Mouse (Mus musculus) heart, adult 2 months (tissue): ENCODE data around the gene Arsg. TPM values are rescaled to one million over a fixed set of nuclear protein-coding genes. Genes with fewer than 3 reads are reported as not detected.
A peak's percentile ranks its signal among the peaks of the same experiment; 100 is the strongest.

Source experiments
- DNase-seq, 2 experiments: peaks; one replicate each; pipeline ENCODE4 v3.0.0; 2021
- H3K27ac ChIP-seq: fragments of 200-600 bp; 2 replicates; pipeline ENCODE4 v1.8.1; 2022
- H3K27me3 ChIP-seq: fragments of 200-500 bp; 2 replicates; pipeline ENCODE4 v1.6.1; 2012; ENCODE audit warnings: mild to moderate bottlenecking, low read length, inconsistent platforms, mixed read lengths; ENCODE audit not compliant: control insufficient read depth, insufficient read depth
- H3K36me3 ChIP-seq: fragments of 200-500 bp; 2 replicates; pipeline ENCODE4 v1.6.1; 2012; ENCODE audit warnings: low read length, inconsistent platforms; ENCODE audit not compliant: control insufficient read depth, insufficient read depth
- H3K4me1 ChIP-seq: fragments of 200-500 bp; 2 replicates; pipeline ENCODE4 v1.6.1; 2011; ENCODE audit warnings: low read length; ENCODE audit not compliant: control insufficient read depth, insufficient read depth
- H3K4me3 ChIP-seq: fragments of 200-600 bp; 2 replicates; pipeline ENCODE4 v1.8.1; 2022
- H3K79me2 ChIP-seq: fragments of 200-500 bp; replicated peaks from 2 replicates; pipeline ENCODE4 v1.6.1; 2012; ENCODE audit warnings: mild to moderate bottlenecking, inconsistent platforms, low read length, moderate library complexity, mixed read lengths; ENCODE audit not compliant: control insufficient read depth, insufficient read depth
- H3K9ac ChIP-seq: fragments of 200-500 bp; 2 replicates; pipeline ENCODE4 v1.6.1; 2012; ENCODE audit warnings: low read depth, mild to moderate bottlenecking, control low read depth, inconsistent platforms, low read length, mixed read lengths
- CTCF ChIP-seq: fragments of 200-600 bp; IDR thresholded peaks from 2 replicates; pipeline ENCODE4 v1.8.1; 2022; ENCODE audit warnings: antibody characterized with exemption, mild to moderate bottlenecking, moderate library complexity
- EP300 ChIP-seq: fragments of 200-500 bp; IDR thresholded peaks from 2 replicates; pipeline ENCODE4 v1.6.1; 2011; ENCODE audit warnings: low read depth, low read length, control low read depth; ENCODE audit not compliant: insufficient read depth
- POLR2A ChIP-seq: fragments of 200-500 bp; IDR thresholded peaks from 2 replicates; pipeline ENCODE4 v1.6.1; 2011; ENCODE audit warnings: mild to moderate bottlenecking, low read depth, low read length, control low read depth; ENCODE audit not compliant: insufficient read depth
- WGBS: fragments of 180-500 bp; shearing (Covaris S2); methylation state at CpG from one replicate; pipeline ENCODE4 v1.1.7; 2018; 5-methylcytosine and 5-hydroxymethylcytosine counted together
- intact Hi-C: fragments of 180-260 bp; cut with DNase I; formaldehyde crosslinking; loops from one replicate; pipeline ENCODE4 v1.15.1; 2025
- polyA plus RNA-seq: library from polyadenylated mRNA; depleted of rRNA; stranded (reverse); fragments of >200 nt; gene quantifications from 2 replicates; pipeline ENCODE4 v1.2.3, GENCODE M21; 2012
- total RNA-seq, 2 experiments: library from RNA; stranded (reverse); gene quantifications; 2 replicates each; pipeline ENCODE4 v1.2.3; 2021

Arsg gene
- total and polyA plus RNA-seq, 3 experiments, result 1.2 to 1.5 (median 1.3) TPM

- no peak overlapping the region for H3K9ac ChIP-seq
- H3K27ac ChIP-seq, result no peak overlapping the region
- H3K4me1 ChIP-seq, result peaks cover 2% of the 10 kb centered on the region; the same call in 1 of the 2 replicates
- DNase-seq, result no peak
- TF ChIP-seq EP300, result no peak
- no peak for TF ChIP-seq POLR2A
- no peak for TF ChIP-seq CTCF
- intact Hi-C loops, result no loop called here
- no peaks in the 10 kb centered on the region for H3K36me3 ChIP-seq
- H3K4me3 ChIP-seq, result no peak overlapping the region
- H3K79me2 ChIP-seq, result no peaks in the 10 kb centered on the region
- H3K27me3 ChIP-seq, result no peaks in the 10 kb centered on the region
- WGBS, result 58% methylated on average over 16 of the region's 16 CpGs
Measured at GRCm38 (mm10) chr11:109546305-109547001, 73.3 kb downstream of the Arsg start.

GRCm38 (mm10) chr11:109547652-109548051 is 74.5 kb downstream of the Arsg start:
- peaks cover 2% of the 10 kb centered on the region; the same call in 1 of the 2 replicates for H3K4me1 ChIP-seq
- H3K79me2 ChIP-seq, result no peaks in the 10 kb centered on the region
- TF ChIP-seq CTCF, result no peak
- TF ChIP-seq EP300, result no peak
- TF ChIP-seq POLR2A, result no peak
- H3K9ac ChIP-seq, result no peak overlapping the region
- no peak overlapping the region for H3K27ac ChIP-seq
- H3K27me3 ChIP-seq, result no peaks in the 10 kb centered on the region
- H3K4me3 ChIP-seq, result no peak overlapping the region
- intact Hi-C loops, result no loop called here
- no peaks in the 10 kb centered on the region for H3K36me3 ChIP-seq
- DNase-seq, result no peak
- 100% methylated on average over 1 of the region's 1 CpGs for WGBS

GRCm38 (mm10) chr11:109549599-109550290 is 76.6 kb downstream of the Arsg start:
- no peak for TF ChIP-seq EP300
- TF ChIP-seq CTCF, result no peak
- TF ChIP-seq POLR2A, result no peak
- Histone ChIP-seq H3K27me3 (no peaks in the 10 kb centered on the region), H3K4me1 (peaks cover 2% of the 10 kb centered on the region; the same call in 1 of the 2 replicates), H3K36me3 (no peaks in the 10 kb centered on the region), H3K79me2 (no peaks in the 10 kb centered on the region), H3K27ac (no peak overlapping the region), H3K9ac (no peak overlapping the region), H3K4me3 (no peak overlapping the region)
- 67% methylated on average over 5 of the region's 5 CpGs for WGBS
- intact Hi-C loops, result no loop called here
- no peak for DNase-seq

- no peak overlapping the region for H3K4me3 ChIP-seq
Measured at GRCm38 (mm10) chr11:109553921-109554320, 80.7 kb downstream of the Arsg start.

GRCm38 (mm10) chr11:109554443-109554842 is 81.3 kb downstream of the Arsg start:
- WGBS, result 33% methylated on average over 3 of the region's 3 CpGs
- H3K4me1 ChIP-seq, result peaks cover 1% of the 10 kb centered on the region
- intact Hi-C loops, result no loop called here
- TF ChIP-seq POLR2A, result no peak
- no peak for TF ChIP-seq CTCF
- no peak for TF ChIP-seq EP300
- no peaks in the 10 kb centered on the region for H3K79me2 ChIP-seq
- H3K9ac ChIP-seq, result no peak overlapping the region
- no peak for DNase-seq
- no peak overlapping the region for H3K27ac ChIP-seq
- no peaks in the 10 kb centered on the region for H3K36me3 ChIP-seq
- no peaks in the 10 kb centered on the region for H3K27me3 ChIP-seq
- H3K4me3 ChIP-seq, result no peak overlapping the region

More at GRCm38 (mm10) chr11:109553921-109554320, 80.7 kb downstream of the Arsg start:
- no peak for DNase-seq
- H3K27ac ChIP-seq, result no peak overlapping the region
- 70% methylated on average over 4 of the region's 4 CpGs for WGBS
- TF ChIP-seq POLR2A, result no peak
- TF ChIP-seq CTCF, result no peak
- no peak for TF ChIP-seq EP300
- intact Hi-C loops, result no loop called here
- no peaks in the 10 kb centered on the region; the same call in 1 of the 2 replicates for H3K4me1 ChIP-seq
- no peaks in the 10 kb centered on the region for H3K27me3 ChIP-seq
- H3K9ac ChIP-seq, result no peak overlapping the region
- no peaks in the 10 kb centered on the region for H3K79me2 ChIP-seq
- H3K36me3 ChIP-seq, result no peaks in the 10 kb centered on the region

GRCm38 (mm10) chr11:109556130-109556529 is 83.0 kb downstream of the Arsg start:
- Histone ChIP-seq H3K4me3 (no peak overlapping the region), H3K79me2 (no peaks in the 10 kb centered on the region), H3K9ac (no peak overlapping the region), H3K4me1 (peaks cover 4% of the 10 kb centered on the region), H3K27ac (no peak overlapping the region), H3K36me3 (no peaks in the 10 kb centered on the region), H3K27me3 (no peaks in the 10 kb centered on the region)
- 50% methylated on average over 6 of the region's 6 CpGs for WGBS
- no peak for TF ChIP-seq EP300
- TF ChIP-seq CTCF, result no peak
- TF ChIP-seq POLR2A, result no peak
- intact Hi-C loops, result no loop called here
- peak in 1 of 2 experiments; percentile 15 for DNase-seq
